Mouse (Mus musculus) CH12.LX (cell line): ENCODE measurements around the gene Itgb1bp1. TPM values are rescaled to one million over a fixed set of nuclear protein-coding genes. Genes with fewer than 3 reads are reported as not detected.

Source experiments
- DNase-seq: peaks from one replicate; pipeline ENCODE4 v3.0.0-alpha.2; 2013; ENCODE audit errors: extremely low read depth
- H3K27ac ChIP-seq: 2 replicates; pipeline ENCODE4 v1.5.1; 2012; ENCODE audit warnings: low read depth, mild to moderate bottlenecking, control low read depth, moderate library complexity; ENCODE audit not compliant: insufficient read depth
- H3K27me3 ChIP-seq: replicated peaks from 2 replicates; pipeline ENCODE3; 2012; ENCODE audit warnings: inconsistent platforms
- H3K36me3 ChIP-seq, 2 experiments: replicated peaks in 1 of 2; 2 replicates each; pipeline versions ENCODE3 to v1.6.1; 2012; ENCODE audit warnings: inconsistent platforms in 1 of 2, low read length in 1 of 2, mild to moderate bottlenecking in 1 of 2, mixed read lengths in 1 of 2, moderate library complexity in 1 of 2; ENCODE audit not compliant: control insufficient read depth in 1 of 2, insufficient read depth in 1 of 2
- H3K4me1 ChIP-seq, 2 experiments: 2 replicates each; pipeline ENCODE4 v1.6.1; 2012; ENCODE audit warnings: inconsistent platforms in 1 of 2, moderate library complexity in 1 of 2; ENCODE audit not compliant: insufficient read depth in 2 of 2, control insufficient read depth in 1 of 2
- H3K4me2 ChIP-seq: 2 replicates; pipeline ENCODE4 v1.6.1; 2012; ENCODE audit warnings: low read depth, mild to moderate bottlenecking, control low read depth; ENCODE audit not compliant: poor library complexity, insufficient read depth, severe bottlenecking
- H3K4me3 ChIP-seq, 3 experiments: fragments of 150-350 bp in 1 of 3; sonication (generic) in 1 of 3; replicated peaks in 1 of 3; 2 replicates each; pipeline versions ENCODE3 to v1.5.1; 2011 to 2012; ENCODE audit warnings: low read depth in 2 of 3, low read length in 2 of 3, mild to moderate bottlenecking in 2 of 3, moderate library complexity in 2 of 3, control low read depth in 1 of 3, improper control_type of control experiment in 1 of 3, inconsistent platforms in 1 of 3, mixed read lengths in 1 of 3; ENCODE audit not compliant: poor library complexity in 1 of 3
- H3K79me2 ChIP-seq: replicated peaks from 2 replicates; pipeline ENCODE4 v1.6.1; 2012; ENCODE audit warnings: mild to moderate bottlenecking, moderate library complexity; ENCODE audit not compliant: control insufficient read depth, poor library complexity, insufficient read depth, severe bottlenecking; ENCODE audit errors: extremely low read depth
- H3K9ac ChIP-seq: 2 replicates; pipeline ENCODE4 v1.6.1; 2012; ENCODE audit warnings: low read depth, mild to moderate bottlenecking, control low read depth, moderate library complexity; ENCODE audit not compliant: insufficient read depth
- H3K9me3 ChIP-seq: replicated peaks from 2 replicates; pipeline ENCODE3; 2012; ENCODE audit warnings: low read length, inconsistent platforms, mixed read lengths
- CHD2 ChIP-seq: IDR thresholded peaks from 2 replicates; pipeline ENCODE4 v1.6.1; 2011; ENCODE audit warnings: low read length, improper control_type of control experiment
- CTCF ChIP-seq, 2 experiments: IDR thresholded peaks in 1 of 2; conservative IDR thresholded peaks in 1 of 2; 2 replicates each; pipeline ENCODE4 v1.5.1; 2011 to 2012; ENCODE audit warnings: low read depth in 2 of 2, low read length in 2 of 2, improper control_type of control experiment in 1 of 2, inconsistent platforms in 1 of 2, mild to moderate bottlenecking in 1 of 2, moderate library complexity in 1 of 2
- E2F4 ChIP-seq: IDR thresholded peaks from 2 replicates; pipeline ENCODE4 v1.6.1; 2011; ENCODE audit warnings: low read depth, low read length, improper control_type of control experiment; ENCODE audit not compliant: insufficient replicate concordance
- ELF1 ChIP-seq: IDR thresholded peaks from 2 replicates; pipeline ENCODE4 v1.6.1; 2014; ENCODE audit warnings: low read depth, mild to moderate bottlenecking, inconsistent platforms, low read length, improper control_type of control experiment
- EP300 ChIP-seq: IDR thresholded peaks from 2 replicates; pipeline ENCODE4 v1.6.1; 2011; ENCODE audit warnings: low read length, improper control_type of control experiment
- HCFC1 ChIP-seq: IDR thresholded peaks from 2 replicates; pipeline ENCODE4 v1.6.1; 2012; ENCODE audit warnings: low read depth, mild to moderate bottlenecking, inconsistent platforms, low read length, improper control_type of control experiment
- MXI1 ChIP-seq: IDR thresholded peaks from 2 replicates; pipeline ENCODE4 v1.6.1; 2011; ENCODE audit warnings: mild to moderate bottlenecking, low read depth, low read length, improper control_type of control experiment
- MYC ChIP-seq: IDR thresholded peaks from 2 replicates; pipeline ENCODE4 v1.6.1; 2011; ENCODE audit warnings: low read depth, mild to moderate bottlenecking, improper control_type of control experiment, low read length
- POLR2A ChIP-seq: IDR thresholded peaks from 2 replicates; pipeline ENCODE4 v1.6.1; 2011; ENCODE audit warnings: low read depth, mild to moderate bottlenecking, improper control_type of control experiment, low read length
- RAD21 ChIP-seq: IDR thresholded peaks from 2 replicates; pipeline ENCODE4 v1.6.1; 2011; ENCODE audit warnings: low read depth, mild to moderate bottlenecking, low read length, improper control_type of control experiment, moderate library complexity
- SMC3 ChIP-seq: IDR thresholded peaks from 2 replicates; pipeline ENCODE4 v1.6.1; 2011; ENCODE audit warnings: low read depth, low read length, improper control_type of control experiment
- TBP ChIP-seq: conservative IDR thresholded peaks from 2 replicates; pipeline ENCODE4 v1.6.1; 2011; ENCODE audit warnings: low read depth, low read length, improper control_type of control experiment
- UBTF ChIP-seq: IDR thresholded peaks from 2 replicates; pipeline ENCODE4 v1.6.1; 2012; ENCODE audit warnings: low read depth, mild to moderate bottlenecking, inconsistent platforms, low read length, improper control_type of control experiment, moderate library complexity
- USF1 ChIP-seq: IDR thresholded peaks from 2 replicates; pipeline ENCODE4 v1.6.1; 2014; ENCODE audit warnings: low read depth, mild to moderate bottlenecking, inconsistent platforms, low read length, improper control_type of control experiment
- USF2 ChIP-seq: conservative IDR thresholded peaks from 2 replicates; pipeline ENCODE4 v1.6.1; 2011; ENCODE audit warnings: low read depth, low read length, improper control_type of control experiment
- ZC3H11A ChIP-seq: IDR thresholded peaks from 2 replicates; pipeline ENCODE4 v1.6.1; 2012; ENCODE audit warnings: low read depth, mild to moderate bottlenecking, inconsistent platforms, low read length, improper control_type of control experiment
- ZNF384 ChIP-seq: IDR thresholded peaks from 2 replicates; pipeline ENCODE4 v1.6.1; 2012; ENCODE audit warnings: low read depth, low read length, improper control_type of control experiment, inconsistent platforms
- dilution Hi-C: fragments of 300-500 bp; cut with MboI; formaldehyde crosslinking; loops from 2 replicates; pipeline ENCODE4 v1.14.3; 2020; ENCODE audit warnings: low sequenced_read_pairs; ENCODE audit not compliant: extremely low pct_unique_long_range_greater_than_20kb, extremely low pct_ligation_motif_present
- in situ Hi-C: fragments of 300-500 bp; cut with MboI; formaldehyde crosslinking; loops from 3 replicates; pipeline ENCODE4 v1.14.3; 2019; ENCODE audit warnings: low sequenced_read_pairs, low pct_ligation_motif_present, low pct_unique_long_range_greater_than_20kb, mixed read lengths
- polyA plus RNA-seq: library from polyadenylated mRNA; unstranded; fragments of >175 nt; gene quantifications from 2 replicates; pipeline ENCODE4 v1.2.1, GENCODE M21; 2012; ENCODE audit warnings: low read depth; ENCODE audit not compliant: insufficient read length
- total RNA-seq, 2 experiments: library from RNA; depleted of rRNA; stranded (reverse); fragments of 300-350 nt in 1 of 2; fragments of >200 nt in 1 of 2; gene quantifications; 2 replicates each; pipeline ENCODE4 v1.2.3; 2012 to 2014

Itgb1bp1 gene
- total and polyA plus RNA-seq, 3 experiments = 37.7 to 77.5 (median 57.9) TPM

DNA sequence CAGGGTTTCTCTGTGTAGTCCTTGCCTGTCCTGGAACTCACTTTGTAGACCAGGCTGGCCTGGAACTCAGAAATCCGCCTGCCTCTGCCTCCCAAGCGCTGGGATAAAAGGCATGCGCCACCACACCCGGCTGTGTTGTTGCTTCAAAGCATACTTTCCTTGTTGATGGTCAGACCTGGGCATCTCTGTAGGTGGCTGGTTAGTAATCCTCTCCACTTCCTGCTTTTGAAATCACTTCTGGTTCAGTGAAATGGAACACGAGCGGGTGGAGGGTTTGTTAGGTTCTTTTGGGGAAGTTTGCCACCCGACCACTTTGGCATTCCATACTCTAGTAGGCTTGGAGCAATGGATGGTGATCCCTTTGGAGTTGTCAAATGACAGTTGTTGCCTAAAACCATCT lies 52.4 kb downstream of the Itgb1bp1 start:
- Histone ChIP-seq H3K27ac (no peak overlapping the region), H3K36me3 (no peaks in the 10 kb centered on the region), H3K4me1 (peaks cover 0 to 19% of the 10 kb centered on the region in 2 experiments; a peak in 3 of 4 replicates), H3K4me3 (no peak overlapping the region), H3K4me2 (no peak overlapping the region), H3K9me3 (no peaks in the 10 kb centered on the region), H3K27me3 (no peaks in the 10 kb centered on the region), H3K79me2 (no peaks in the 10 kb centered on the region), H3K9ac (no peak overlapping the region)
- dilution Hi-C loops = no loop called here
- peak; percentile 9 for DNase-seq
- TF ChIP-seq ELF1 = no peak
- TF ChIP-seq ZC3H11A = no peak
- no peak for TF ChIP-seq UBTF
- TF ChIP-seq SMC3 = no peak
- TF ChIP-seq TBP = no peak
- TF ChIP-seq CTCF (conservative IDR thresholded peaks at IDR 0.05 in 1 of 2, IDR thresholded peaks at IDR 0.05 in 1 of 2; ENCODE audit: low read depth in 2 of 2, low read length in 2 of 2) = no peak
- TF ChIP-seq RAD21 = no peak
- TF ChIP-seq USF1 = no peak
- no peak for TF ChIP-seq MXI1
- TF ChIP-seq HCFC1 = no peak
- no peak for TF ChIP-seq CHD2
- no peak for TF ChIP-seq USF2
- no peak for TF ChIP-seq MYC
- no peak for TF ChIP-seq E2F4
- TF ChIP-seq, all 38 proteins: peak for 0
- in situ Hi-C loops = no loop called here

DNA sequence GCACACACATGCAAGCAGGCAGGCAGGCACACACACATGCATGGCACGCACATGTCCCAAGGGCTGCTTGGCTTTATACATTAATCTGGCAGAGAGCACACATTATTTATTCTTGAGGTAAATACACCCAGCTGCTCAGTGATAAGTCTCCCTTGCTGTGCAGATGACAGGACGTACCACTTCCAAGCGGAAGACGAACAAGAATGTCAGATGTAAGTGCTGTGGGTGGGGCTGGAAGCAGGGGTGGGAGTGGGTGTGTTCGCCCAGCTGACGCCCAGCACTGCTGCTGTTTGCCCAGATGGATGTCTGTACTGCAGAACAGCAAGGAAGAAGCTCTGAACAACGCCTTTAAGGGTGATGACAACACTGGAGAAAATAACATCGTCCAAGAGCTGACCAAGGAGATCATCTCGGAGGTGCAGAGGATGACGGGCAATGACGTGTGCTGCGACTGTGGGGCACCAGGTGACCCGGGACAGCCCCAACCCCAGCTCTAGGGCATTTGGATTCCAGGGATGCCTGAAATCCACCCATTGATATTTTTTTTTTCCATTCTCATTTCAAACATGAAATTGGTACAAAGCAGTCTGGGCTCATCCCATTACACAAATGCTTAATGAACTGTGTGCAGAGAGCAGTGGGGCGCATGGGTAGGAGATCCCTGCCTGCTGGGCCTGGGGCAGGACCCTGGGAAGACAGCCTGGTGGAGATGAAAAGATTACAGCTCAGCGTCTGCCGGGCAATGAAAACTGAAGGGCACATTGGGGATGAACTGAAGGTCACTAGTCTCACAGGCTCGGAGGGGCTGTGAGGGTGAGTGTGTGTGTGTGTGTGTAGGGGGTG lies 56.8 kb downstream of the Itgb1bp1 start:
- Histone ChIP-seq H3K36me3 (no peaks in the 10 kb centered on the region), H3K9me3 (no peaks in the 10 kb centered on the region), H3K79me2 (no peaks in the 10 kb centered on the region), H3K4me1 (peaks cover 3 to 10% of the 10 kb centered on the region in 2 experiments), H3K4me3 (no peak overlapping the region), H3K9ac (no peak overlapping the region), H3K4me2 (no peak overlapping the region), H3K27me3 (no peaks in the 10 kb centered on the region), H3K27ac (no peak overlapping the region)
- in situ Hi-C loops = no loop called here
- dilution Hi-C loops = no loop called here
- TF ChIP-seq EP300 (no peak), ZNF384 (no peak), POLR2A (no peak), TBP (no peak)
- no peak for DNase-seq
